Mouse (Mus musculus): ENCODE data around the gene Rbfox1.

GRCm38 (mm10) chr16:6128314-6128713, 243.2 kb downstream of the Rbfox1 start:
- TF ChIP-seq POLR2A (IDR thresholded peaks at IDR 0.05; ENCODE audit: control insufficient read depth, extremely low read depth, insufficient read depth, low read length, poor library complexity) (no peak), CTCF (IDR thresholded peaks at IDR 0.05; ENCODE audit: borderline replicate concordance, control insufficient read depth, extremely low read depth, insufficient read depth, low read length, poor library complexity) (no peak)

Data from thymus, adult 2 months (tissue).